Mouse (Mus musculus) frontal cortex, postnatal 36 days (tissue): ENCODE measurements around the gene Tnik.

Experiments used
- DNase-seq, 2 experiments: peaks; one replicate each; pipeline ENCODE4 v3.0.0; 2022; ENCODE audit warnings: low spot score in 2 of 2

Gene Tnik

GRCm38 (mm10) chr3:28263002-28263947, at the start of gene Tnik:
Tnik (plus strand) TSS chr3:28263214.
- peak; percentile 87 to 94 for DNase-seq

- DNase-seq, result no peak
Observed at GRCm38 (mm10) chr3:28214886-28215311, 48.1 kb upstream of the Tnik start.

GRCm38 (mm10) chr3:28217001-28217400, 46.0 kb upstream of the Tnik start:
- no peak for DNase-seq

- no peak for DNase-seq
Observed at GRCm38 (mm10) chr3:28219533-28219932, 43.5 kb upstream of the Tnik start.

- DNase-seq, result no peak
Observed at GRCm38 (mm10) chr3:28219964-28220363, 43.0 kb upstream of the Tnik start.

- no peak for DNase-seq
Observed at GRCm38 (mm10) chr3:28224437-28225356, 38.3 kb upstream of the Tnik start.

- peak in 1 of 2 experiments; percentile 17 for DNase-seq
Observed at GRCm38 (mm10) chr3:28225357-28225905, 37.6 kb upstream of the Tnik start.

GRCm38 (mm10) chr3:28226181-28226580, 36.8 kb upstream of the Tnik start:
- DNase-seq, result no peak

- no peak for DNase-seq
Observed at GRCm38 (mm10) chr3:28228930-28229329, 34.1 kb upstream of the Tnik start.

- DNase-seq, result no peak
Observed at GRCm38 (mm10) chr3:28229503-28229902, 33.5 kb upstream of the Tnik start.

GRCm38 (mm10) chr3:28232885-28233284, 30.1 kb upstream of the Tnik start:
- no peak for DNase-seq

- DNase-seq, result no peak
Observed at GRCm38 (mm10) chr3:28234179-28234578, 28.8 kb upstream of the Tnik start.

- no peak for DNase-seq
Observed at GRCm38 (mm10) chr3:28236689-28237088, 26.3 kb upstream of the Tnik start.

GRCm38 (mm10) chr3:28238136-28238535, 24.9 kb upstream of the Tnik start:
- DNase-seq, result no peak

- peak; percentile 19 to 53 for DNase-seq
Observed at GRCm38 (mm10) chr3:28242561-28242960, 20.5 kb upstream of the Tnik start.

GRCm38 (mm10) chr3:28244244-28244890, 18.6 kb upstream of the Tnik start:
- no peak for DNase-seq

GRCm38 (mm10) chr3:28248255-28248957, 14.6 kb upstream of the Tnik start:
- no peak for DNase-seq

GRCm38 (mm10) chr3:28255711-28256110, 7.3 kb upstream of the Tnik start:
- no peak for DNase-seq

- DNase-seq, result peak; percentile 69
Observed at GRCm38 (mm10) chr3:28262371-28263001, 528 bp upstream of the Tnik start.
